Mouse (Mus musculus): Measurements from ENCODE around the gene Ubqlnl.

DNA sequence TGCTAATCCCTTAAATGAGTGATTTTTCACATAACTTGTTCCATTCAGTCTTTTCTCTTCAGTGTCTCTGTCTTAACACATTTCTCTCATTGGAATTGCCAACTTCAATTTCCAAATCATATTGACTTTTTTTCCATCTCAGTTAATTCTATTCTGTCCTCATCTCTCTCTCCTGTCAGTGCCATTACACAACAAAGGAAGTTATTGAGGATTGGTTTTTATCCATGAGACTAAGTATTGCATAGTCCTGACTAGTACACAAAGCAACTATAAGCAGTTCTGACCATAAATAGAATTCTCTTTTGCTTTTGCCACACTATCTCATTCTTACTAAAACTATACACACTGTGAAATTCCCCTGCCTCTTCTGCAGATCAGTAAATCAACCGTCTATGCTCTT is 28.7 kb upstream of the Ubqlnl start:
- TF ChIP-seq CTCF (IDR thresholded peaks at IDR 0.05; ENCODE audit: low read depth, low read length) (no peak), POLR2A (IDR thresholded peaks at IDR 0.05; ENCODE audit: extremely low read depth, insufficient read depth, low read length) (no peak)
